Mouse (Mus musculus) myocyte (in vitro differentiated cells): Measurements from ENCODE around the gene Cacna1s. TPM values are rescaled to one million over a fixed set of nuclear protein-coding genes. Genes with fewer than 3 reads are reported as not detected.

Experiments
- H3K27me3 ChIP-seq: one replicate; pipeline ENCODE4 v1.6.1; 2011; ENCODE audit not compliant: control insufficient read depth, insufficient read depth, insufficient read length
- H3K36me3 ChIP-seq: one replicate; pipeline ENCODE4 v1.6.1; 2011; ENCODE audit not compliant: control insufficient read depth, insufficient read depth
- H3K4me2 ChIP-seq: one replicate; pipeline ENCODE4 v1.6.1; 2011; ENCODE audit warnings: low read depth, control low read depth
- H3K4me3 ChIP-seq: one replicate; pipeline ENCODE4 v1.5.1; 2011; ENCODE audit warnings: mild to moderate bottlenecking, control low read depth, moderate library complexity
- H3K79me2 ChIP-seq: one replicate; pipeline ENCODE4 v1.6.1; 2011; ENCODE audit not compliant: control insufficient read depth, insufficient read depth
- H3ac ChIP-seq: one replicate; pipeline ENCODE4 v1.6.1; 2011; ENCODE audit not compliant: control insufficient read depth, insufficient read length
- CEBPB ChIP-seq: IDR thresholded peaks from 2 replicates; pipeline ENCODE4 v1.6.1; 2011; ENCODE audit warnings: mild to moderate bottlenecking, moderate library complexity; ENCODE audit not compliant: poor library complexity, insufficient read depth, severe bottlenecking
- E2F4 ChIP-seq: IDR thresholded peaks from one replicate; pipeline ENCODE4 v1.6.1; 2011; ENCODE audit warnings: mild to moderate bottlenecking, control low read depth, moderate library complexity; ENCODE audit not compliant: insufficient read depth
- MAX ChIP-seq: IDR thresholded peaks from one replicate; pipeline ENCODE4 v1.6.1; 2011; ENCODE audit warnings: low read depth, mild to moderate bottlenecking, control low read depth
- MYOD1 ChIP-seq, 3 experiments: IDR thresholded peaks; one replicate each; pipeline ENCODE4 v1.6.1; 2011; ENCODE audit warnings: control low read depth in 2 of 3, low read depth in 2 of 3, mild to moderate bottlenecking in 2 of 3, moderate library complexity in 1 of 3; ENCODE audit not compliant: insufficient read length in 2 of 3, control insufficient read depth in 1 of 3
- MYOG ChIP-seq, 3 experiments: IDR thresholded peaks; one replicate each; pipeline ENCODE4 v1.6.1; 2011; ENCODE audit warnings: control low read depth in 2 of 3, low read depth in 2 of 3, mild to moderate bottlenecking in 2 of 3; ENCODE audit not compliant: insufficient read length in 2 of 3, control insufficient read depth in 1 of 3, insufficient read depth in 1 of 3
- POLR2A ChIP-seq: IDR thresholded peaks from one replicate; pipeline ENCODE4 v1.6.1; 2011; ENCODE audit warnings: low read depth, mild to moderate bottlenecking, control low read depth, moderate library complexity; ENCODE audit not compliant: insufficient read length
- POLR2AphosphoS2 ChIP-seq: IDR thresholded peaks from one replicate; pipeline ENCODE4 v1.6.1; 2011; ENCODE audit warnings: low read depth, control low read depth; ENCODE audit not compliant: insufficient read length
- REST ChIP-seq: IDR thresholded peaks from one replicate; pipeline ENCODE4 v1.6.1; 2011; ENCODE audit warnings: mild to moderate bottlenecking, control low read depth, moderate library complexity; ENCODE audit not compliant: insufficient read depth, insufficient read length
- SRF ChIP-seq: IDR thresholded peaks from one replicate; pipeline ENCODE4 v1.6.1; 2011; ENCODE audit warnings: low read depth; ENCODE audit not compliant: control insufficient read depth, insufficient read length
- TCF12 ChIP-seq: IDR thresholded peaks from one replicate; pipeline ENCODE4 v1.6.1; 2011; ENCODE audit warnings: mild to moderate bottlenecking, control low read depth; ENCODE audit not compliant: poor library complexity, insufficient read depth, severe bottlenecking
- TCF3 ChIP-seq: IDR thresholded peaks from one replicate; pipeline ENCODE4 v1.6.1; 2011; ENCODE audit warnings: low read depth, control low read depth; ENCODE audit not compliant: insufficient read length
- USF1 ChIP-seq: IDR thresholded peaks from one replicate; pipeline ENCODE4 v1.6.1; 2011; ENCODE audit warnings: low read depth, mild to moderate bottlenecking, control low read depth, moderate library complexity
- polyA plus RNA-seq: library from polyadenylated mRNA; unstranded; fragments of >200 nt; fragmentation: generic; extraction: Trizol; gene quantifications from one replicate; pipeline ENCODE4 v1.2.1, GENCODE M21; 2012; ENCODE audit warnings: missing spikeins

The Cacna1s gene
- polyA plus RNA-seq, 1 experiment: 177 TPM

DNA sequence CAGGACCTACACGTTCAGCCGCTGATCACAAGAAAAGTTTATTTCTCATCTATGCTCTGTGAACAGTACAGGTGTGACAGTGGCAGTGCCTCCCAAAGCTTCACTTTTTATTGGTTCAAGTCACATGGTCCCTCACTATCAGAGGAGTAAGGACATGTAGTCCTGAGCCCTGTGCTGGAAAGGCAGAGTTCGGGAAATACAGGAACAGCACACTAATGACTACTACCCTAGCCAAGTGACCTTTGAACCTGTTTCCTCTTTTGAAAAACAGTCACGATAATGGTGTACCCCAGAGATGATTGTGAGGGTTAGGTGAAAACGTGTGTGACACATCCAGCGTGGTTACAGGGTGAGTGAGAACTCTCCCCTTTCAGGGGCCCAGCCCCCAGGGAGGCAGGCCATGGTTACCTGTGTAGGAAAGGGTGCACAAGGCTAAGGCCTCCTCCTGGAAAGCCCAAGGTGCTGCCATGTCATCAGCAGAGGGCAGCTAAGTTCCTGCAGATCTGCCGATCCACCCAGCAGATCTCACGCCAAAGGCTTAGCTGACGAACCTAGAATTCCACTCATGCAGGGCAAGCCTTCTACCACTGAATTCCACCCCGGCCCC lies 73.7 kb downstream of the Cacna1s start:
- Histone ChIP-seq H3K36me3 (no peaks in the 10 kb centered on the region), H3K79me2 (no peaks in the 10 kb centered on the region), H3K4me2 (peak overlapping the region; percentile 65), H3K27me3 (no peaks in the 10 kb centered on the region), H3K4me3 (no peak overlapping the region), H3ac (no peak overlapping the region)
- TF ChIP-seq TCF3 (no peak), MYOG (IDR thresholded peaks at IDR 0.05; ENCODE audit: control insufficient read depth in 1 of 3, insufficient read depth in 1 of 3, insufficient read length in 2 of 3, low read depth in 2 of 3) (no peak), SRF (no peak), TCF12 (no peak), POLR2A (no peak), CEBPB (no peak), E2F4 (no peak), REST (no peak), MYOD1 (IDR thresholded peaks at IDR 0.05; ENCODE audit: control insufficient read depth in 1 of 3, insufficient read length in 2 of 3, low read depth in 2 of 3) (no peak), USF1 (no peak), MAX (no peak), POLR2AphosphoS2 (no peak)

DNA sequence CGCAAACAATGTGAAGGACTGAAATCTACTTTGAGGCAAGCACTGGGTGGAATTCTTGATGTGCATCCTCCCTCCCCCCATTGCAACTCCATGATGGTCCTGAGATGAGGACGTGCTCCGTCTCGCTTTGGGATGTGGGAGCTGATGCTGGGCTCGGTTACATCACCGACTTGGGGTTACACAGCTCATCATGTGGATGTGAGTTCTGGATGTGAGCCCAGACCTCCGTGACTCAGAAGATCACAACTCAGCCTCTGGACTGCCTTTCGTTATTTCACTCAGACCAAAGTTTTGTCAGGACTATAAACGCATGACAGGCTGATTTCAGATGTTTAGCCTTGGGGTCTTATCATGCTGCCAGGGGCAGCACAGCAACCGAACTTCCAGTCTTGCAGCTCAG lies 74.3 kb downstream of the Cacna1s start:
- Histone ChIP-seq H3K4me3 (no peak overlapping the region), H3ac (no peak overlapping the region), H3K36me3 (no peaks in the 10 kb centered on the region), H3K79me2 (peaks cover 2% of the 10 kb centered on the region), H3K27me3 (no peaks in the 10 kb centered on the region), H3K4me2 (peak overlapping the region; percentile 65)
- TF ChIP-seq CEBPB (peak; percentile 83), E2F4 (no peak), USF1 (peak; percentile 3), POLR2A (no peak), POLR2AphosphoS2 (peak; percentile 90)

DNA sequence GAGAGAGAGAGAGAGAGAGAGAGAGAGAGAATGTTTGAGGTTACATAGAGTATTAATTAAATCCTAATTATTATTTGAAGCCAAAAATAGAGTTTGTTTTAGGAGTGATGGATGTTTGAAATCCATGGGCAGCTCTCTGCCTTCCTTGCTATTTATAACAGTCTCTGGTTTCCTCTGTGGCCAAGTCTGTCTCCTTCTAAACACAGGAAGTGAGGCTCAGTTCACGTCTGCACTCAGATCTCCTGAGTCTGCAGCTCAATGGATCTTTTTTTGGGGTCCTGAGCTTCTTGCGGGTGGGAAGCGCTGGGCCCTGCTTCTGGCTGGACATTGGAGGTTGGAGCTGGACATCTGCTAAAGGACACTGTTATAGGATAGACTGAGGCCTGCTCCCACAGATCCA lies 75.3 kb downstream of the Cacna1s start:
- H3ac ChIP-seq: no peak overlapping the region
- TF ChIP-seq TCF3 (no peak), USF1 (no peak), MAX (no peak), POLR2AphosphoS2 (no peak), E2F4 (no peak)
- H3K4me3 ChIP-seq: no peak overlapping the region
- peak overlapping the region; percentile 65 for H3K4me2 ChIP-seq
- H3K79me2 ChIP-seq: peaks cover 12% of the 10 kb centered on the region
- no peaks in the 10 kb centered on the region for H3K27me3 ChIP-seq
- no peaks in the 10 kb centered on the region for H3K36me3 ChIP-seq

DNA sequence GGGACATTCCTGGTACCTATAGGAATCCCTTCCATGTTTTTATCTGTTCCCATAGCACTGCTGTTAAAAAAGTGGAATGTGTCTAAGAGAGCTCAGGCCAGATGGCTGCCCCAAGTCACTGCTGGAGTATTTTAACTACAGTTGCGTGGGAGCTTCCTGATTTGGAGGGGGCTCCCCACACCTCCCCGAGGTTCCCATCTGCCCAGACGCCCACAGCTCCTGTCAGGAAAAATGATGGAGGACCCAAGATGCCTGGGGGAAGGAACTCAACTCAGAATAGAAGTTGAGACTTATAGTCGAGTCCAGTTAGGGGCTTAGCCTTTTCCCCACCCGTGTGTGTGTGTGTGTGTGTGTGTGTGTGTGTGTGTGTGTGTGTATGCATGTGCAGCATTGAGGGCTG lies 75.9 kb downstream of the Cacna1s start:
- no peak overlapping the region for H3ac ChIP-seq
- peaks cover 17% of the 10 kb centered on the region for H3K79me2 ChIP-seq
- TF ChIP-seq POLR2AphosphoS2: no peak
- no peak for TF ChIP-seq REST
- TF ChIP-seq SRF: no peak
- TF ChIP-seq CEBPB: no peak
- TF ChIP-seq MYOG (IDR thresholded peaks at IDR 0.05; ENCODE audit: control insufficient read depth in 1 of 3, insufficient read depth in 1 of 3, insufficient read length in 2 of 3, low read depth in 2 of 3): no peak
- TF ChIP-seq TCF12: no peak
- no peak for TF ChIP-seq E2F4
- no peak for TF ChIP-seq POLR2A
- no peak for TF ChIP-seq TCF3
- TF ChIP-seq MYOD1 (IDR thresholded peaks at IDR 0.05; ENCODE audit: control insufficient read depth in 1 of 3, insufficient read length in 2 of 3, low read depth in 2 of 3): no peak
- TF ChIP-seq MAX: no peak
- no peak for TF ChIP-seq USF1
- H3K36me3 ChIP-seq: no peaks in the 10 kb centered on the region
- H3K27me3 ChIP-seq: no peaks in the 10 kb centered on the region
- H3K4me3 ChIP-seq: no peak overlapping the region
- peak overlapping the region; percentile 65 for H3K4me2 ChIP-seq

DNA sequence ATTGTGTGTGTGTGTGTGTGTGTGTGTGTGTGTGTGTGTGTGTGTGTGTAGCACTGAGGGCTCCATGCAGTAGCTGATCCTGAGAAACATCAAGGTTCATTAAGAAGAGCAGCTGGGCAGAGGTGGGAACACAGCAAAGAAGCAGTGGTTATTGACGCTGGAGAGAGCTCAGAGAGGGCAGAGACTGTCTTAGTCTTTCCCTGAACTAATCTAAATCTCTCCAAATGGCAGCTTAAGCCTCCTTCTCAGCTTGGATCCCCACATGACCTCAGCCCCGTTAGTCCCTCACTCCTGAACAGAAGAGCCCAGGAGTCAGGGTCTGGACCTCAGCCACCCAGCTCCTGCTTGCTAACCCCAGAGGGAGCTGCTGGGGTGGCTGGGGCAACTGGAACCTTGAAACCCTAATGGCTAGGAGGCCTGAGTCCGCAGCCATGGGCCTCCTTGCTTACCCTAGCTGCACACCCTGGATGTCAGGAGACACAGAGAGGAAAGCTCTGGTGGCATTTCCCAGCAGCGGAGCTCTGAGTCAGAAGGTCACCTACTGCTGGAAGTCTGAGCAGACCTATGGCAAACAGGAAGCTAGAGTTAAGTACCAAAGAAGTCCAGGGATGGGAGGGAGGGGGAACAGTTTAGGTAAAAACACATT lies 76.5 kb downstream of the Cacna1s start:
- Histone ChIP-seq H3K4me3 (peak overlapping the region; percentile 57), H3K36me3 (no peaks in the 10 kb centered on the region), H3K27me3 (no peaks in the 10 kb centered on the region), H3ac (no peak overlapping the region), H3K79me2 (peaks cover 24% of the 10 kb centered on the region), H3K4me2 (peak overlapping the region; percentile 65)
- TF ChIP-seq POLR2A (no peak), CEBPB (no peak)
